Mouse (Mus musculus) left cerebral cortex, postnatal 36 days (tissue): ENCODE measurements around the gene Lcn9. TPM values are rescaled to one million over a fixed set of nuclear protein-coding genes. Genes with fewer than 3 reads are reported as not detected.
A peak's percentile ranks its signal among the peaks of the same experiment; 100 is the strongest.
"Not testable (repeated sequence)": the region's sequence is repeated elsewhere in the genome, so short reads cannot be mapped to it uniquely, and the experiment has no call there.

Source experiments
- DNase-seq, 2 experiments: peaks; one replicate each; pipeline ENCODE4 v3.0.0; 2021 to 2022; ENCODE audit warnings: low spot score in 2 of 2, mixed read lengths in 1 of 2
- intact Hi-C: fragments of 180-260 bp; cut with DNase I; formaldehyde crosslinking; loops from one replicate; pipeline ENCODE4 v1.15.1; 2025
- total RNA-seq, 2 experiments: library from RNA; stranded (reverse); gene quantifications; 2 replicates each; pipeline ENCODE4 v1.2.3; 2021

The Lcn9 gene
- total RNA-seq: not detected

DNA sequence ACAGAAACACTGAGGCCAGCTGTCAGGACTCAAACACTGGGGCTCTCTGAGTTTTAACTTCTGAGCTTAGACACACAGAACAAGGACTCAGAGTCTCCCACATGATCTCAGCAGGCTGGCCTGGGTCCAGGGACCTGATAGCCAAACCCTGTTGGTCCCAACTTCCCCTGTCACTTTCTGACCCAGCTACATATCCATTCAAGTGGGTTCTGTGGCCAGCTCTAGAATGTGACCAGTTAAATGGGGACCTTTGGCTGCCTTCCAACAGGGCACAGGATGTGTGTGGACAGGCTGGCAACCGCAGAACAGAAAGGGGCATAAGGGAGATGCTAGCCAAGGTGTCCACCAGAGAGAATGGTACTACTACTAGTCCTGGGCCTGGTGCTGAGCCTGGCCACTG, at the start of gene Lcn9:
Gene Lcn9 (plus strand): TSS at position 348 of the 400 bp plus-strand sequence.
- no peak for DNase-seq
- intact Hi-C loops: no loop called here

- DNase-seq: no peak
- intact Hi-C loops: no loop called here
Measured at GRCm38 (mm10) chr2:25773507-25773906, 49.4 kb upstream of the Lcn9 start.

DNA sequence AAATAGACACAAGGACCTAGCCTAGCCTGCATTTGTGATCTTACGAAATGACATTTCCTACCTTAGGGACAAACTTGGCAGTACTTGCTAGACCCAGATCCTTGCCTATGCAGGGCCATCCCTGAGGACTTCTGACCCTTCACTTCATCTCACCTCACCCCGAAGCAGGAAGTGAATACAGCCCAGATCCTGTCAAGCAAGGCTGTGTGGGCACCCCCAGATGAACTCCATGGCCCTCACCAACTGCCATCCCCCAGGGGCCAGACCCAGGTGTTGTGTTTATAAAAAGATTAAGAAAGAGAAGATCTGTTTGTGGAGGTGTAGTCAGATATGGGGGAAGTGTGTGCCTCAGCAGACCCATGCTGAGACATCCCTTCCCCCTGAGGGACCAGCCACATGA, 48.3 kb upstream of the Lcn9 start:
- intact Hi-C loops: no loop called here
- DNase-seq: no peak

DNA sequence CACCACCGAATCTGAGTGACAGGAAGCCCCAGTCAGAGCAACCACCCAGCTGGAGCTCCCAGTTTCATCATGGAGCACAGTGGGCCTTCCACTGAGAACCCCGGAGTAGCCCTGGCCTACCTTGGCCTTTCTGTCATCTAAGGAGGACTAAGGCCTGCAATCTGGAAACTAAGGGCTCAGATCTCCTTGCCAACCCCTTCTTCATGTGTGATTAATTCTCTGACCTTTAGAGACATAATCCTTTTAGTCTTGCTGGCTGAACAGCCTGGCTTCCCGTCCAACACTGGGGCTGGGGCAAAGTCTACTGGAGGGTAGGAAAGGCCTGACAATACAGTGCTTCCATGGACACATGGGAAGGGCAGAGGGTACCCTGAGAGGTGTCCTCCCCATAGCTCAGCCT, 47.0 kb upstream of the Lcn9 start:
- DNase-seq: no peak
- intact Hi-C loops: no loop called here

DNA sequence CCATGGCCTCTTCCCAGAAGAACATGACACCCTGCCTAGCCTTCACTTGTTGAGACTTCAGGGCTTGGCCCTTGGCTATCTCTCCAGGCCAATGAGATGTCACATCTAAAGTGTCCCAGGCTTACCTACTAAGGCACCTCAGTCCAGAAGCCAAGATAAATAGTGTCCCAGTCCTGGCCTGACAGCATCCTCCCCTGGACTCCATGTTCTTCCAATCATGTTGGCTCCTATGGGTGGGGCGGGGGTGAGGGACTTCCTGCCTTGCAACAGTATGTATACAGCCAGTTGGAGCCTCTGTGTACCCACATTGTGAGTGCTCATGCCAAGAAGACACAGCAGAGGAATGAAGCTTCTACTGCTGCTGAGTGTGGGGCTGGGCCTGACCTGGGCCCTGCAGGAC, 46.2 kb upstream of the Lcn9 start, which contains the start of gene Lcn11:
Gene Lcn11 (plus strand): TSS at position 301 of the 400 bp plus-strand sequence.
- DNase-seq: no peak
- intact Hi-C loops: no loop called here

- no peak for DNase-seq
- intact Hi-C loops: no loop called here
Measured at GRCm38 (mm10) chr2:25779076-25779475, 43.9 kb upstream of the Lcn9 start.

- no peak for DNase-seq
- intact Hi-C loops: no loop called here
Measured at GRCm38 (mm10) chr2:25780921-25781320, 42.0 kb upstream of the Lcn9 start.

DNA sequence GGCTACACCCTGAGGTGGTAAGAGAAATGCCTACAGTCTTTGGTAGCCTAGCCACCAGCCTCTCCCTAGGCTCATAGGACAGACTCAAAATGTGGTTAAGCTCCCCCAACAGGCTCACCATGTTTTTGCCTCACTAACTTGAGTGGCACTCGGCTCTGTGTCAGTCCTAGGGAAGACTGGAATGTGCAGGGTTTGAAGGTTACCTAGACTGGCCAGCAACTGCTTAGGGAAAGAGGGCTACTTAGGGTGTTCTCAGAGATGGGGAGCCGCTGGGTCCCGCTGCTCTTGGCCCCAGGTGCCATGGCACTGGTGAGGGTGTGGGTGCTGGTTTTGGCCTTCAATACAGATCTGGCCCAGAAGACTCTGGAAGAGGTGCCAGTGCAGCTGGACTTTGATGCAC, 41.0 kb upstream of the Lcn9 start, which contains the start of gene Gm13539:
Gene Gm13539 (plus strand): TSS at position 301 of the 400 bp plus-strand sequence.
- intact Hi-C loops: no loop called here
- no peak for DNase-seq

DNA sequence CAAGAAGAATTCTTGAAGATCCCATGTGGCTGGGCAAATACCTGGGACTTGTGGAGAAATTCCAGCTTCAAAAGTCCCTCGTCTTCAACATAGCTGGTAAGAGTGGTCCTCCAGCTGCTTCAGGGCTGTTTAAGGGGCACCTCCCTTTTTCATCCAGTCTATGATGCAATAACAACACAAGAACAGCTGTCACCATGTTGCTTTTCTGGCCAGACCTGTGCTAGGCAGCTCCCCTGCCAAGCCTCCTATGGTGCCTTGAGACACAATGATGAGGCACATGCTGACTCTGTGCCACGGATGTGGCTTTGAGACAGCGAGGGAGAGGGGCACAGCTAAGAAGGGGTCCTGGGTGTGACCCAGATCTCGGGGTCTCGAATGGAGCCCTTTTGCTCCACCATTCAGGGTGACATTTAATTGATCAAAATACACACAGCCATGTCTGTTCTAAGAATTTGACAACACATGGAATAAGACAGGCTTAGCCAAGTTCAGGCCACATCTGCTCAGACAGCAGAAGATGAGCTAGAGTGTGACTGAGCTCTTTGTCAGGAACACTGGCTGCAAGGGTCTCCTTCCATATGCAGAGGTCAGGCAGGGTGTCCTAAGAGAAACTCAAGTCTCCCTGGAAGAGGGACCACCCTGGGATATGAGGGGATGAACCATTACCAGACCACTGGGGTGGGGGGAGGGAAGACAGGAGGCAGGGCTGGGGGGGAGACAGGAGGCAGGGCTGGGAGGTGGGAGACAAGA, 37.2 kb upstream of the Lcn9 start:
- DNase-seq: no peak
- intact Hi-C loops: no loop called here

DNA sequence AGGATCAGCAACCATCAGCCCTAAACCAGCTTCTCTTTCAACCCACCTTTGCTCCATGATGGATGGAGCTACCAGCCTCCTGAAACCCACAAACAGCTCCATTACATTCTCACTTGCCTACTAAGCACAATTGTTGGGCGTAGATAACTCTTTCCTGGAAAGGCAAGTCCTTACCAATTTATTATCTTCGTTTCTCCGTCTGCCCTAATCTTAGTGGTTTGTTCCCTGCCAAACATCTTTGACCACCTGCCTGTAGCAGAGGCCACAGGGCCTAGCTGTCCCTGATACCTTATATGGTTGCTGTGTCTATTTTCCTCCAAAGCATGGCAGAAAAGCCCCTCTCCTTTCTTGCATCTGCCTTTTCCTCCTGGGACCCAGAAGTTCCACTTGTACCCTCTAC, 33.9 kb upstream of the Lcn9 start:
- intact Hi-C loops: no loop called here
- DNase-seq: no peak

DNA sequence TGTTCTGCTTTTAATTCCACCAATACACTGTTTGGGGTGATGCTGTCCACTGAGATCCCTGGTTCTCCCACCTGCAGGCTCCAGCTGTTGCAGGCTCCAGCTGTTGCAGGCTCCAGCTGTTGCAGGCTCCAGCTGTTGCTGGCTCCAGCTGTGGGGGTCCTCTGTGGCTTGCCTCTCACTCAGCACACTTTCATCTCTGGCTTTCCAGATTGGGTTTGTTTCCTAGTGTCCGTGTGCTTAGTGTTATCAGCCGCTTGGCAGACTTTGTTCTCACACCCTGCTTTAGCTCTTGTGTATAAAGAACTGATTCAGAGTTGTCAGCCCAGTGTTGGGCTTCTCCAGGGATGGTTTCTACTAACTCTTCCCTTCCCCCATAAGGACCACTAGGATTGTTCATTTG, 25.3 kb upstream of the Lcn9 start:
- intact Hi-C loops: no loop called here
- DNase-seq: no peak

- no peak for DNase-seq
- intact Hi-C loops: no loop called here
Measured at GRCm38 (mm10) chr2:25798065-25798464, 24.9 kb upstream of the Lcn9 start.

DNA sequence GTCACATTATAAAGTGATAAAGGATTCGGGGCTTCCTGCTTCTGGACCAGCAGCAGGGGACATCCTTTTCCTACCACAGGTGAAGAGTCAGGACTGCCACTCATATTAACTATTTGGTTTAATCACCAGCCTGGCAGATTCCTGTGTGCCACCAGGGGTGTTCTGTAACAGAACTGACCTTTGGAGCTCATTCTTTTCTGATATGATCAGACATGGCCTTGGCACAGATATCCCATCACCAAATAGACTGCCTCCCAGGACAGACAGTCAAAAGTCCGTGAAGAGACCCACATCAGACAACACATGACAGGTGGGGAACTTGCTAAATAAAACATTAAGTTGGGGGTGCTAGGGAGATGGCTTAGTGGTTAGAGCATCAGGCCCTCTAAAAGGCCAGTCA, 11.2 kb upstream of the Lcn9 start:
- DNase-seq: no peak
- intact Hi-C loops: no loop called here

- no peak for DNase-seq
- intact Hi-C loops: no loop called here
Measured at GRCm38 (mm10) chr2:25813364-25813763, 9.6 kb upstream of the Lcn9 start.

DNA sequence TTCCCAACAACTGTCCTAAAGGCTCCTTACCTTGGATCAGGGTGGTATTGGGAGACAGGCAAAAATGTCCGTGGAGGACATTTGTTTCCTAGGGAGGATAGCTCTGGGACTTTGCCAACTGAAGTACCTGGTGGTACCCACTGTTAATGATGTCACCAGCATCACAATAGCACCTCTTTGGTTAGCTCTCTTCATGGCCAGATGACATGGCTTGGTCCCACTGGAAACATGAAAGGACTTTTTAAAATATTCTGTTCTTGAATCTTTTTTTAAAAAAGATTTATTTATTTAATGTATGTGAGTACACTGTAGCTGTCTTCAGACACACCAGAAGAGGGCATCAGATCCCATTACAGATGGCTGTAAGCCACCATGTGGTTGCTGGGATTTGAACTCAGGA, 7.2 kb upstream of the Lcn9 start, which contains the start of gene Glt6d1:
Gene Glt6d1 (minus strand): TSS at position 101 of the 400 bp plus-strand sequence.
- DNase-seq, intact Hi-C loops: not testable (repeated sequence)

DNA sequence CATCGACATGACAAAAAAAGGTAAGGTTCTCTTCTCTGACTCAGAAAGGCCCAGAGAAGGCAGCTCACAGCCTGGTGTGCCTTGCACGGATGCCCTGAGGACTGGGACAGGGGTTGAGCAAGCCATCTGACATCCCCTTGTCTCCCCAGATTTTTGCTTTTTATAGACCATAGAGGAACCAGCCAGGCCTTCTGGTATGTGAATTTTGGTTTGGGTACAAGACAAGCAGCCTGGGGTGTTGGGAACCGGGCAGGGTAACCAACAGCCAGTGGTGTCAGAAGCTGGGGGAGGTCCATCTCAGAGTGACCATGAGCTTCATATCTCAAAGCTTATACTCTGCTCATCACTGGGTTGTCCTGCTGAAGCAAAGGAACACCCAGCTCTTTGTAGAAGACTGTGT, 1.8 kb downstream of the Lcn9 start:
- no peak for DNase-seq
- intact Hi-C loops: no loop called here

- no peak for DNase-seq
- intact Hi-C loops: no loop called here
Measured at GRCm38 (mm10) chr2:25828344-25828947, 5.5 kb downstream of the Lcn9 start.

- intact Hi-C loops: loop anchor here (10.0 kb wide), 2 partner anchors 174 to 314 kb away; no protein-coding TSS in a partner anchor
- DNase-seq: no peak
Measured at GRCm38 (mm10) chr2:25830786-25831185, 7.8 kb downstream of the Lcn9 start.

- intact Hi-C loops: loop anchor here (2.0 to 10.0 kb wide), 4 partner anchors 29 to 309 kb away; no protein-coding TSS in a partner anchor
- DNase-seq: peak; percentile 72 to 78
Measured at GRCm38 (mm10) chr2:25836291-25836690, 13.3 kb downstream of the Lcn9 start.

GRCm38 (mm10) chr2:25842161-25842560, 19.2 kb downstream of the Lcn9 start:
- intact Hi-C loops: loop anchor here (5.0 kb wide), 1 partner anchor 135 kb away; the partner anchor contains the start of gene Bmyc
- DNase-seq: peak; percentile 19 to 23

- peak; percentile 14 to 18 for DNase-seq
- intact Hi-C loops: loop anchor here (5.0 kb wide), 1 partner anchor 135 kb away; the partner anchor contains the start of gene Bmyc
Measured at GRCm38 (mm10) chr2:25842758-25843157, 19.8 kb downstream of the Lcn9 start.
